Mouse (Mus musculus) layer of hippocampus, postnatal 14 days (tissue): ENCODE data around the gene Ifnlr1. TPM values are rescaled to one million over a fixed set of nuclear protein-coding genes. Genes with fewer than 3 reads are reported as not detected.

Source experiments
- DNase-seq, 2 experiments: peaks; one replicate each; pipeline ENCODE4 v3.0.0; 2021 to 2022; ENCODE audit warnings: low spot score in 2 of 2, mixed read lengths in 1 of 2
- total RNA-seq, 2 experiments: library from RNA; stranded (reverse); gene quantifications; 2 replicates each; pipeline ENCODE4 v1.2.3; 2021

Gene Ifnlr1
- total RNA-seq, 2 experiments from 2014 or later, result 0.19 to 0.37 TPM

- DNase-seq, result no peak
These were observed 53.6 kb downstream of the Ifnlr1 start for GRCm38 (mm10) chr4:135739672-135740071.

GRCm38 (mm10) chr4:135743520-135743919, 57.4 kb downstream of the Ifnlr1 start:
- no peak for DNase-seq

GRCm38 (mm10) chr4:135744726-135745448, 58.8 kb downstream of the Ifnlr1 start:
- DNase-seq, result no peak

- DNase-seq, result no peak
These were observed 59.5 kb downstream of the Ifnlr1 start for GRCm38 (mm10) chr4:135745613-135746012.

GRCm38 (mm10) chr4:135750896-135751295, 64.8 kb downstream of the Ifnlr1 start:
- DNase-seq, result no peak

- DNase-seq, result no peak
These were observed 66.2 kb downstream of the Ifnlr1 start for GRCm38 (mm10) chr4:135752106-135752778.

GRCm38 (mm10) chr4:135752779-135753164, 66.7 kb downstream of the Ifnlr1 start:
- DNase-seq, result no peak

Other genes with a start within 250 kb of the Ifnlr1 start
- 1 to 10 TPM; 1.7 to 1.8 TPM for gene Stpg1, start 191.5 kb upstream of the Ifnlr1 start, total RNA-seq
- 10 to 100 TPM; 77.5 to 92.8 TPM for gene Nipal3, start 191.2 kb upstream of the Ifnlr1 start, total RNA-seq
- gene Grhl3, start 112.7 kb upstream of the Ifnlr1 start, total RNA-seq, result under 1 TPM; 0.41 to 0.43 TPM
- gene Il22ra1, start 41.9 kb downstream of the Ifnlr1 start, total RNA-seq, result under 1 TPM in 1 of 2 experiments, not detected in 1; 0.12 TPM
- gene Myom3, start 73.4 kb downstream of the Ifnlr1 start, total RNA-seq, result 1 to 10 TPM; 1.4 to 1.5 TPM
- gene Srsf10, start 169.5 kb downstream of the Ifnlr1 start, total RNA-seq, result 10 to 100 TPM; 78.4 to 85.6 TPM
- gene Pnrc2, start 187.6 kb downstream of the Ifnlr1 start, total RNA-seq, result 10 to 100 TPM; 59.5 to 67.2 TPM
- gene Cnr2, start 209.1 kb downstream of the Ifnlr1 start, total RNA-seq, result under 1 TPM in 1 of 2 experiments, not detected in 1; 0.09 TPM
- 10 to 100 TPM; 48.9 to 52.6 TPM for gene Fuca1, start 234.4 kb downstream of the Ifnlr1 start, total RNA-seq